Mouse (Mus musculus) heart, postnatal 14 days (tissue): Measurements from ENCODE around the gene Cpox. TPM values are rescaled to one million over a fixed set of nuclear protein-coding genes. Genes with fewer than 3 reads are reported as not detected.
A peak's percentile ranks its signal among the peaks of the same experiment; 100 is the strongest.

ENCODE experiments used
- DNase-seq, 2 experiments: peaks; one replicate each; pipeline ENCODE4 v3.0.0; 2021 to 2022
- intact Hi-C: fragments of 180-260 bp; cut with DNase I; formaldehyde crosslinking; loops from one replicate; pipeline ENCODE4 v1.15.1; 2025
- total RNA-seq, 2 experiments: library from RNA; stranded (reverse); gene quantifications; 2 replicates each; pipeline ENCODE4 v1.2.3; 2021

The Cpox gene
- total RNA-seq, 2 experiments from 2014 or later = 29.3 to 30.6 TPM

- DNase-seq = no peak
- intact Hi-C loops = no loop called here
Measured at GRCm38 (mm10) chr16:58690322-58690732, 20.2 kb downstream of the Cpox start.

GRCm38 (mm10) chr16:58694091-58694490 is 24.0 kb downstream of the Cpox start:
- no peak for DNase-seq
- intact Hi-C loops = no loop called here

- DNase-seq = no peak
- intact Hi-C loops = no loop called here
Measured at GRCm38 (mm10) chr16:58696796-58697195, 26.7 kb downstream of the Cpox start.

- intact Hi-C loops = no loop called here
Measured at GRCm38 (mm10) chr16:58697261-58697660, 27.2 kb downstream of the Cpox start.

GRCm38 (mm10) chr16:58700174-58700573 is 30.1 kb downstream of the Cpox start:
- DNase-seq = no peak
- intact Hi-C loops = no loop called here

More at GRCm38 (mm10) chr16:58697261-58697660, 27.2 kb downstream of the Cpox start:
- DNase-seq = no peak

GRCm38 (mm10) chr16:58700816-58701424 is 30.8 kb downstream of the Cpox start:
- no peak for DNase-seq
- intact Hi-C loops = no loop called here

- DNase-seq = no peak
- intact Hi-C loops = no loop called here
Measured at GRCm38 (mm10) chr16:58701779-58702178, 31.7 kb downstream of the Cpox start.

GRCm38 (mm10) chr16:58702329-58702932 is 32.3 kb downstream of the Cpox start:
- intact Hi-C loops = no loop called here
- no peak for DNase-seq

GRCm38 (mm10) chr16:58703382-58704124 is 33.5 kb downstream of the Cpox start:
- DNase-seq = peak in 1 of 2 experiments; percentile 19
- intact Hi-C loops = no loop called here

GRCm38 (mm10) chr16:58704999-58705398 is 34.9 kb downstream of the Cpox start:
- no peak for DNase-seq
- intact Hi-C loops = no loop called here

GRCm38 (mm10) chr16:58707276-58707905 is 37.3 kb downstream of the Cpox start:
- DNase-seq = no peak
- intact Hi-C loops = no loop called here

GRCm38 (mm10) chr16:58708601-58709475 is 38.7 kb downstream of the Cpox start:
- intact Hi-C loops = no loop called here
- DNase-seq = no peak

- intact Hi-C loops = no loop called here
- no peak for DNase-seq
Measured at GRCm38 (mm10) chr16:58709536-58709935, 39.4 kb downstream of the Cpox start.

GRCm38 (mm10) chr16:58712221-58712620 is 42.1 kb downstream of the Cpox start:
- intact Hi-C loops = no loop called here
- DNase-seq = no peak

GRCm38 (mm10) chr16:58713128-58713527 is 43.0 kb downstream of the Cpox start:
- no peak for DNase-seq
- intact Hi-C loops = no loop called here

GRCm38 (mm10) chr16:58715018-58715417 is 44.9 kb downstream of the Cpox start:
- intact Hi-C loops = no loop called here

GRCm38 (mm10) chr16:58718666-58719120 is 48.6 kb downstream of the Cpox start, which contains the start of gene Gpr15:
TSS of gene Gpr15 (minus strand) at chr16:58719070.
- intact Hi-C loops = no loop called here
- DNase-seq = no peak

More at GRCm38 (mm10) chr16:58715018-58715417, 44.9 kb downstream of the Cpox start:
- no peak for DNase-seq

GRCm38 (mm10) chr16:58722292-58722691 is 52.2 kb downstream of the Cpox start:
- intact Hi-C loops = no loop called here

GRCm38 (mm10) chr16:58726680-58727476 is 56.8 kb downstream of the Cpox start:
- intact Hi-C loops = loop anchor here (5.0 kb wide), 1 partner anchor 275 kb away; no protein-coding TSS in a partner anchor
- DNase-seq = no peak

More at GRCm38 (mm10) chr16:58722292-58722691, 52.2 kb downstream of the Cpox start:
- no peak for DNase-seq
